Mouse (Mus musculus): ENCODE data around the gene Trim9. TPM values are rescaled to one million over a fixed set of nuclear protein-coding genes. Genes with fewer than 3 reads are reported as not detected.

Gene Trim9
- polyA plus RNA-seq, 1 experiment from 2014 or later, result 1.5 TPM

DNA sequence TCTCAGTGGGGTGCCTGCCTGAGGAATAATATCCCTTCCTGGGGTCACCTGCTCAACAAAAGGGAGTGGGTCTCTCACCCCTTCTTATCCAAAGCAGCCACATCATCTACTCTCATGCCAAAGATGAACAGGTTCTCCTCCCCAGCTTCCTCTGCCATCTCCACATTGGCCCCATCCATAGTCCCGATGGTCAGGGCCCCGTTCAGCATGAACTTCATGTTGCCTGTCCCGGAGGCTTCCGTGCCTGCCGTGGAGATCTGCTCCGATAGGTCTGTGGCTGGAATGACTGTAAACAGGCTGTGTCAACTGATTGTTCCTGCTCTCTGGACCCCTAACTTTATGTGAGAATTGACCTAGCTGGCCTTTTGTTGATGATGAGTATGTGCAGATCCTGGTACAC is 152.0 kb downstream of the Trim9 start:
- Histone ChIP-seq H3K9me3 (no peaks in the 10 kb centered on the region), H3K9ac (no peak overlapping the region), H3K27me3 (no peaks in the 10 kb centered on the region), H3K4me3 (no peak overlapping the region), H3K4me1 (no peaks in the 10 kb centered on the region), H3K27ac (no peak overlapping the region), H3K4me2 (no peak overlapping the region), H3K36me3 (peaks cover 10% of the 10 kb centered on the region; the same call in 1 of the 2 replicates)
- ATAC-seq (ENCODE audit: insufficient number of reproducible peaks, insufficient read depth, low FRiP score, low TSS enrichment, low read depth), result no peak
- 95% methylated on average over 6 of the region's 6 CpGs for WGBS

Other genes with a start within 250 kb of the Trim9 start
- gene Nin, start 233.9 kb downstream of the Trim9 start, polyA plus RNA-seq (2015; fragmentation: Nextera tagmentation; extraction: Ambion mirVana), result 12.0 and 12.3 TPM in 2 replicates
- gene Abhd12b, start 193.5 kb downstream of the Trim9 start, polyA plus RNA-seq (2015; fragmentation: Nextera tagmentation; extraction: Ambion mirVana), result 0.18 and 0.21 TPM in 2 replicates
- gene Pygl, start 116.1 kb downstream of the Trim9 start, polyA plus RNA-seq (2015; fragmentation: Nextera tagmentation; extraction: Ambion mirVana), result 16.3 and 19.7 TPM in 2 replicates
- gene Tmx1, start 105.5 kb upstream of the Trim9 start, polyA plus RNA-seq (2015; fragmentation: Nextera tagmentation; extraction: Ambion mirVana), result 93.2 and 105 TPM in 2 replicates